In the genomic region with DNA sequence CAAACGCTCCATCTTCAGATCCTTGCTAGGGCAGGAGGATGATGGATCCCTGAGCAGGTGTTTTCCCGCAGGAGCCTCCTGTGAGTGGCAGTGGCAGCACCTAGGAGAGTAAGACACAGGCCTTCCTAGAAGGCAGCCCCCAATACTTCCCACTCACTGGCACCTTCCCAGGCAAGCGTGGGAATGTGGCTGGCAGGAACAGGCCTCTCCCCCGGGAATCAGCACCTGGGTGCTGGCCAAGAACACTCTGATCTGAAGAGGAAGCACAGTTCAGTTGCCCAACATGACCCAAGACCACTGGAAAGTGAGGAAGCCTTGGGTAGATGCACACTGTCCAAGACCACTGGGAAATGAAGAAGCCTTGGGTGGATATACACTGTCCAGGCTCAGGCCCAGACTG, we compare ENCODE assay signal across 9 mouse cellular contexts. TPM values are rescaled to one million over a fixed set of nuclear protein-coding genes. Genes with fewer than 3 reads are reported as not detected.
DNase-seq lines count a peak whose midpoint lies in the region; ATAC-seq lines count a peak whose summit lies in the region.
"Had no signal": no experiment of that assay in that cellular context is flagged by ENCODE, and none has a peak within 500 bp of the region (broad histone marks: within the 10 kb centered on the region; RNA-seq: fewer than 3 reads in every experiment).

No protein-coding gene starts in this region.

- no peak for ATAC-seq in activated CD4-positive, CD25-positive, alpha-beta regulatory T cell, adult 4 months

- DNase-seq in layer of hippocampus, adult 11-12 months (ENCODE audit: low spot score), result peak; percentile 72
- no peak for DNase-seq in layer of hippocampus, adult 9-10 months (ENCODE audit: low spot score)
- peak; percentile 48 for DNase-seq in gastrocnemius, postnatal 10 days
- peak; percentile 74 to 78 for DNase-seq in heart, postnatal 36 days
- peak; percentile 56 for DNase-seq in ovary, postnatal 36 days (ENCODE audit: low spot score)
- DNase-seq in embryo, embryonic 11 days, result no peak

- intact Hi-C loops in heart, postnatal 36 days (cut with DNase I), result no loop called here

RNA-seq across cellular contexts. Expression of gene Egfl7, which starts 24.7 kb away (rescaled TPM):
- total RNA-seq in gastrocnemius, postnatal 10 days (2021), result 100 to 1,000 TPM; 104 to 147 TPM
- total RNA-seq in heart, postnatal 36 days (2021), result 100 to 1,000 TPM; 146 to 183 TPM
- 1 to 10 TPM in 1 of 2 experiments, under 1 TPM in 1; 0.95 to 1.3 TPM for polyA plus RNA-seq in activated CD4-positive, CD25-positive, alpha-beta regulatory T cell, adult 4 months (2017; shearing (Covaris generic))

RNA-seq across cellular contexts. Expression of gene Gm20532, which starts 31.4 kb away (rescaled TPM):
- under 1 TPM in 1 of 2 experiments, not detected in 1; 0.40 TPM for total RNA-seq in gastrocnemius, postnatal 10 days (2021)
- total RNA-seq in heart, postnatal 36 days (2021), result not detected
- not detected for polyA plus RNA-seq in activated CD4-positive, CD25-positive, alpha-beta regulatory T cell, adult 4 months (2017; shearing (Covaris generic))
- polyA plus RNA-seq: embryonic facial prominence, embryonic 11.5 days; spleen, adult 2 months had no signal

RNA-seq across cellular contexts. Expression of gene Notch1, which starts 38.6 kb away (rescaled TPM):
- total RNA-seq in gastrocnemius, postnatal 10 days (2021), result 10 to 100 TPM; 22.5 to 33.5 TPM
- total RNA-seq in heart, postnatal 36 days (2021), result 10 to 100 TPM; 29.5 to 34.0 TPM
- 10 to 100 TPM; 22.2 to 28.7 TPM for polyA plus RNA-seq in activated CD4-positive, CD25-positive, alpha-beta regulatory T cell, adult 4 months (2017; shearing (Covaris generic))

RNA-seq across cellular contexts. Expression of gene Agpat2, which starts 49.1 kb away (rescaled TPM):
- total RNA-seq in gastrocnemius, postnatal 10 days (2021), result 1 to 10 TPM; 9.3 to 9.4 TPM
- 10 to 100 TPM; 69.1 to 71.6 TPM for total RNA-seq in heart, postnatal 36 days (2021)
- 10 to 100 TPM in 1 of 2 experiments, 1 to 10 TPM in 1; 8.2 to 11.0 TPM for polyA plus RNA-seq in activated CD4-positive, CD25-positive, alpha-beta regulatory T cell, adult 4 months (2017; shearing (Covaris generic))

Comparison
In these comparisons a context has a peak if more than half of its experiments do, and no peak if none do; other contexts are left out.
1. DNase-seq: peak in layer of hippocampus, adult 11-12 months (single experiment), gastrocnemius, postnatal 10 days (single experiment), heart, postnatal 36 days (2 of 2) and ovary, postnatal 36 days (single experiment); none in layer of hippocampus, adult 9-10 months (single experiment) and embryo, embryonic 11 days (single experiment).